Mouse (Mus musculus) testis, adult 2 months (tissue): ENCODE results near the gene Scamp4. TPM values are rescaled to one million over a fixed set of nuclear protein-coding genes. Genes with fewer than 3 reads are reported as not detected.

Experiments used
- H3K27ac ChIP-seq: fragments of 200-500 bp; 2 replicates; pipeline ENCODE4 v1.5.1; 2012; ENCODE audit warnings: low read depth, low read length; ENCODE audit not compliant: control insufficient read depth, insufficient read depth
- H3K27me3 ChIP-seq: fragments of 200-500 bp; 2 replicates; pipeline ENCODE4 v1.6.1; 2012; ENCODE audit warnings: mild to moderate bottlenecking, low read length, moderate library complexity; ENCODE audit not compliant: control insufficient read depth, insufficient read depth
- H3K36me3 ChIP-seq: fragments of 200-500 bp; 2 replicates; pipeline ENCODE4 v1.6.1; 2012; ENCODE audit warnings: mild to moderate bottlenecking, low read length; ENCODE audit not compliant: control insufficient read depth, insufficient read depth
- H3K4me1 ChIP-seq: fragments of 200-500 bp; 2 replicates; pipeline ENCODE4 v1.6.1; 2012; ENCODE audit warnings: low read length; ENCODE audit not compliant: control insufficient read depth, insufficient read depth
- H3K4me3 ChIP-seq: fragments of 200-500 bp; 2 replicates; pipeline ENCODE4 v1.5.1; 2012; ENCODE audit warnings: low read depth, mild to moderate bottlenecking, low read length, moderate library complexity, mixed read lengths; ENCODE audit not compliant: control insufficient read depth
- CTCF ChIP-seq: fragments of 200-500 bp; IDR thresholded peaks from 2 replicates; pipeline ENCODE4 v1.5.1; 2012; ENCODE audit warnings: low read depth, mild to moderate bottlenecking, inconsistent platforms, low read length, moderate library complexity; ENCODE audit not compliant: control insufficient read depth, insufficient read depth, insufficient replicate concordance
- POLR2A ChIP-seq: fragments of 200-500 bp; IDR thresholded peaks from 2 replicates; pipeline ENCODE4 v1.6.1; 2012; ENCODE audit warnings: low read depth, mild to moderate bottlenecking, inconsistent platforms, low read length, moderate library complexity; ENCODE audit not compliant: control insufficient read depth
- polyA plus RNA-seq: library from polyadenylated mRNA; depleted of rRNA; stranded (reverse); fragments of >200 nt; gene quantifications from 2 replicates; pipeline ENCODE4 v1.2.3, GENCODE M21; 2012; rRNA removed

The Scamp4 gene
- 58.8 and 61.6 TPM in 2 replicates for polyA plus RNA-seq

DNA sequence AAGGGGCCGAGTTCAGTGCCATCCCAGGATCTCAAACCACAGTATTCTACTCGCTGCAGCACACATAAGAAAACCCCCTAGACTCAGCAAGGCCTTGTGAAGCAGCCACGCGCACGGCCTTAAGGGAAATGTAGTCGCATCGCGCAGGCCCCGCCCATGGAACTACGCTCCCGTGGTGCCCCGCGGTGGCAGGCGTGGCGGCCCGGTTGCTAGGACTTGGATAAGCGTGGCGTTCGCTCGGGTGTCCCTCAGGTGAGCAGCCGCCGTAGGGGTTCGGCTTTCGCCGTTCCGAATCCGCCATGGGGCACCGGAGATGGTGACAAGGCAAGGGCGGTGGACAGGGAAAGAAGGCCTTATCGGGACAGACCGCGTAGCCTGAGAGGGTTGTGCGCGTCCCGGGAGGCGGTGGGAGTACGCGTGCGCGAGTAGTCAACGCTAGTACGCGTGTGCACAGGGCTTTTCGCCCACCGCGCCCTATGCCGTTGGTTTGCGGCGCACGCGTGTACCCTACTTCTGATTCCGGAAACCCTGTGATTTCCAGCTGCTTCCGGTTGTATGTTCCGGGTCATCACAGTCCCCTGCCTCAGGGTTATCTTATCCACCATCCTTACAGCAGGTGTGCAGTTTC lies at the start of gene Scamp4, which contains the start of gene Adat3:
Scamp4 (plus strand) TSS at position 175 of the 628 bp plus-strand sequence.
Adat3 (plus strand) TSS at position 183 of the 628 bp plus-strand sequence.
- Histone ChIP-seq H3K36me3 (no peaks in the 10 kb centered on the region), H3K27ac (peak within 1 kb of the TSS; percentile 98), H3K4me3 (peak within 1 kb of the TSS; percentile 98), H3K27me3 (no peaks in the 10 kb centered on the region), H3K4me1 (peaks cover 12% of the 10 kb centered on the region)
- TF ChIP-seq POLR2A: peak; percentile 93
- no peak for TF ChIP-seq CTCF

DNA sequence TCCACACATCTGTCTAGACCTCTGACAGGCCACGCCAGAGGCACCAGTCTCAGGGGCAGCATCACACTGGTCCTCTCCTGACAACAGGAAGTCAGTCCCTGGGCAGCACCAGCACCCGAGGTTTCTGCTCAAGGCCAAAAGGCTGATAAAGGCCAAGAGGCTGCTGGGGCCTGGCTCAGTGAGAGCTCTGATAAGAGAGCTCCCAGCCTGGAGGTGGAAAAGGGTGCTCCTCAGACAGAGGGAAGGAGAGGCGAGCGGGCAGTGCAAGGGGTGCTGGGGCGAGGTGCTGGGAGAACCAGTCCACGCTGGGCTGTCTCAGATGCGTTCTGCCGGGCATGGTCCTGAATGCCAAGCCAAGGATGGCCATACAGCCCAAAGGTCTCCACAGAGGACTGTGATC lies 49.1 kb upstream of the Scamp4 start:
- Histone ChIP-seq H3K27me3 (no peaks in the 10 kb centered on the region), H3K4me1 (peaks cover 19% of the 10 kb centered on the region), H3K4me3 (no peak overlapping the region), H3K36me3 (no peaks in the 10 kb centered on the region), H3K27ac (peak overlapping the region; percentile 2; the same call in 1 of the 2 replicates)
- TF ChIP-seq POLR2A (no peak), CTCF (no peak)

DNA sequence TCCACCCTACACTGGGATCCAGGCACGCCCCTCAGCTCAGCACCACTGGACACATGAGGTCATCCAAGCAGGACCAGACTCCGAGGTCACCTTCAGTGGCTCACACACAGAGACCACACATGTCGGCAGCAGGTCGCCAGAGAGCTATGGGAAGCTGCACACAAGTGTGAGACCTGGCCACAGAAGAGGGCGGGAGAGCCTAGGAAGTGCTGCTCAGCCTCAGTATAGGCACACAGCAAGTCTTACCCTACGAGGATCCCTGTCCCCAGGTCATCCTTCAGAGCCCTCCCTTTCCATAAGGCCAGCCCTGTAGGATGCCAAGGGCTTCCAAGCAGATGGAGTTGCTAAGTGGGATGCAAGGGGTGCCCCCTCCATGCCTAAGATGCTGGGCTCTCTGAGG lies 48.7 kb upstream of the Scamp4 start:
- TF ChIP-seq POLR2A (peak; percentile 29; the same call in 1 of the 2 replicates), CTCF (no peak)
- H3K36me3 ChIP-seq: no peaks in the 10 kb centered on the region

DNA sequence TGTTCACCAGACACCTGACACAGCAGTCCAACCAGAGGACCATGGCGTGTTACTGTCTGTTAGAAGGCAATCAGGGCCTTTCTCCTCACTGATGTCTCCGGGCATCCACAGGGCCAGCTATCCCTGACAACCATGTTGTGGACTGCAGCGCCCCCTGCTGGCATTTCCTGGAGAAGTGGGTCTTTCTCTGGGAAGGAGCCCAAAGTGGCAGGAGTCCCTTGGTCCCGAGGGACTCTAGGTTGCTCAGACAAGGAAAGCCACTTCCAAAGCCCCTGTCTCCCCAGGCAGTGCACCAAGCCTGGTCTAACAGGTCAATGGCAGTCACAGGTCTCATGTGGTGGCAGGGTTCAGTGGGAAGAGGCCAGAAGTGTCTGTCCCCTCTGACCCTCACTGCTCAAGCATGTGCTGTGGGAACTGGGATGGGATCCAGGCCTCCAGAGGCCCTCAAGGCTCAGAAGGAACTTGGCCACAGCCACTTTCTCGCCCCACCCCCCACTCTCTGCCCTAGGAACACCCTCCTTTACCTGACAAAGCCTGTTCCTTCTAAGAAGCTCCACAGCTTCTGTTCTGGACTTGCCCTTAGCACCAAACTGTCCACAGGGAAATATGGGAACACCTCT lies 45.2 kb upstream of the Scamp4 start:
- no peak overlapping the region for H3K4me3 ChIP-seq
- TF ChIP-seq POLR2A: no peak
- TF ChIP-seq CTCF: peak; percentile 77; the same call in 1 of the 2 replicates
- peaks cover 29% of the 10 kb centered on the region for H3K4me1 ChIP-seq
- no peaks in the 10 kb centered on the region for H3K27me3 ChIP-seq
- H3K27ac ChIP-seq: no peak overlapping the region
- no peaks in the 10 kb centered on the region for H3K36me3 ChIP-seq

More for the DNA sequence above, 48.7 kb upstream of the Scamp4 start:
- Histone ChIP-seq H3K27me3 (no peaks in the 10 kb centered on the region), H3K4me1 (peaks cover 19% of the 10 kb centered on the region), H3K27ac (peak overlapping the region; percentile 2; the same call in 1 of the 2 replicates), H3K4me3 (no peak overlapping the region)

DNA sequence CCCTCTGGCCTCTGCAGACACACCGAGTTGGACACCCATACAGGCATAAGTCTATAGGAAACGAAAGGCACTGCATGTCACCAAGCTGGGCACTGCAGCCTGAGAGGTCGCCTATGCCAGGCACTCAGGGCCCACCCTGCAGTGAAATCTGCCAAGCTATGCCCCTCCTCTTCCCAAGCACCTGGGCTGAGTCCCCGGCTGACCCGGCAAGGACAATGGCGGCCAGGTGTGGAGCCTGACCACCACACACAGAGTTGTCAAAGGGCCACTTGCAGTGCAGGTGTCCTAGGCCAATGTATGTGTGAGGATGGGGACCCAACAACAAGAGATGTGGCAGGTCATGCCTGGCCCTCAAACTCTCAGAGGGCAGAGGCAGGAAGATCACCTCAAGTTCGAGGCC lies 43.2 kb upstream of the Scamp4 start:
- TF ChIP-seq POLR2A (no peak), CTCF (no peak)
- H3K27ac ChIP-seq: no peak overlapping the region
- H3K4me3 ChIP-seq: no peak overlapping the region
- no peaks in the 10 kb centered on the region for H3K36me3 ChIP-seq
- peaks cover 24% of the 10 kb centered on the region for H3K4me1 ChIP-seq
- H3K27me3 ChIP-seq: no peaks in the 10 kb centered on the region

- H3K27ac ChIP-seq: peak overlapping the region; percentile 91
- H3K36me3 ChIP-seq: no peaks in the 10 kb centered on the region
- H3K4me1 ChIP-seq: peaks cover 24% of the 10 kb centered on the region
- peak overlapping the region; percentile 99 for H3K4me3 ChIP-seq
- no peaks in the 10 kb centered on the region for H3K27me3 ChIP-seq
- TF ChIP-seq CTCF (no peak), POLR2A (no peak)
Observed at GRCm38 (mm10) chr10:80560621-80561020, 42.1 kb upstream of the Scamp4 start.

GRCm38 (mm10) chr10:80561116-80561944 lies 41.3 kb upstream of the Scamp4 start, which contains the start of gene Rexo1:
Gene Rexo1, minus strand, starts transcription at chr10:80561560.
- Histone ChIP-seq H3K4me1 (peaks cover 26% of the 10 kb centered on the region), H3K36me3 (no peaks in the 10 kb centered on the region), H3K27me3 (no peaks in the 10 kb centered on the region), H3K27ac (peak within 1 kb of the TSS; percentile 91), H3K4me3 (peak within 1 kb of the TSS; percentile 99)
- TF ChIP-seq CTCF (peak; percentile 51; the same call in 1 of the 2 replicates), POLR2A (peak; percentile 38)
